ENCODE assay signal across 10 mouse cellular contexts in genomic region chr3:121093509-121093908, GRCm38 (mm10).
DNase-seq lines count a peak whose midpoint lies in the region; ATAC-seq and TF ChIP-seq lines count a peak whose summit lies in the region.
"Had no signal": no experiment of that assay in that cellular context is flagged by ENCODE, and none has a peak within 500 bp of the region (broad histone marks: within the 10 kb centered on the region; RNA-seq: fewer than 3 reads in every experiment).

No protein-coding gene starts in this region.

- no peak overlapping the region for H3K4me2 ChIP-seq in hindbrain, postnatal 0 days (ENCODE audit: low read depth, low read length)
- no peak overlapping the region for H3K4me2 ChIP-seq in midbrain, embryonic 11.5 days
- H3K4me2 ChIP-seq: heart, embryonic 15.5 days had no signal

- H3K27ac ChIP-seq in heart, adult 2 months: no peak overlapping the region
- no peak overlapping the region for H3K27ac ChIP-seq in heart, embryonic 10.5 days
- H3K27ac ChIP-seq in thymus, adult 2 months (ENCODE audit: control insufficient read depth, insufficient read depth, low read length): no peak overlapping the region
- H3K27ac ChIP-seq in hindbrain, postnatal 0 days: no peak overlapping the region
- H3K27ac ChIP-seq in midbrain, embryonic 11.5 days (ENCODE audit: low read depth, low read length): no peak overlapping the region
- H3K27ac ChIP-seq: heart, embryonic 15.5 days had no signal

- DNase-seq in heart, adult 2 months: no peak
- no peak for DNase-seq in heart, embryonic 10.5 days (ENCODE audit: low spot score)
- peak; percentile 25 for DNase-seq in thymus, adult 2 months
- no peak for DNase-seq in thymus, adult 18-20 months
- DNase-seq in cerebellum, postnatal 14 days: peak; percentile 88 to 90
- peak; percentile 80 for DNase-seq in hindbrain, postnatal 0 days (ENCODE audit: low spot score)
- DNase-seq in midbrain, embryonic 11.5 days (ENCODE audit: low spot score, missing footprints): peak; percentile 86
- DNase-seq in c-Kit-positive CD71-positive TER-119-positive erythroid progenitor cells, embryonic 14.5 days (ENCODE audit: low spot score): no peak

- intact Hi-C loops in heart, adult 2 months (cut with DNase I): no loop called here

- no peak overlapping the region for H3K4me3 ChIP-seq in heart, adult 2 months
- no peak overlapping the region for H3K4me3 ChIP-seq in heart, embryonic 10.5 days
- H3K4me3 ChIP-seq in thymus, adult 2 months (ENCODE audit: control insufficient read depth, insufficient read depth, low read length): no peak overlapping the region
- H3K4me3 ChIP-seq in hindbrain, postnatal 0 days (ENCODE audit: low read length): no peak overlapping the region
- no peak overlapping the region for H3K4me3 ChIP-seq in midbrain, embryonic 11.5 days (ENCODE audit: low read depth, low read length)
- H3K4me3 ChIP-seq: heart, embryonic 15.5 days; megakaryocyte, embryonic 14.5 days had no signal

- no peaks in the 10 kb centered on the region for H3K9me3 ChIP-seq in heart, embryonic 10.5 days
- H3K9me3 ChIP-seq in hindbrain, postnatal 0 days (ENCODE audit: low read length): no peaks in the 10 kb centered on the region
- H3K9me3 ChIP-seq in midbrain, embryonic 11.5 days (ENCODE audit: control insufficient read depth, low read length): no peaks in the 10 kb centered on the region
- H3K9me3 ChIP-seq: heart, embryonic 15.5 days; megakaryocyte, embryonic 14.5 days had no signal

- H3K79me2 ChIP-seq in heart, adult 2 months (replicated peaks; ENCODE audit: control insufficient read depth, insufficient read depth, low read length): no peaks in the 10 kb centered on the region

- TF ChIP-seq POLR2A in heart, adult 2 months (IDR thresholded peaks at IDR 0.05; ENCODE audit: insufficient read depth, low read depth, low read length): no peak
- no peak for TF ChIP-seq POLR2A in thymus, adult 2 months (IDR thresholded peaks at IDR 0.05; ENCODE audit: control insufficient read depth, extremely low read depth, insufficient read depth, low read length, poor library complexity)

- TF ChIP-seq CTCF in heart, adult 2 months (IDR thresholded peaks at IDR 0.05): peak; percentile 56
- TF ChIP-seq CTCF in thymus, adult 2 months (IDR thresholded peaks at IDR 0.05; ENCODE audit: borderline replicate concordance, control insufficient read depth, extremely low read depth, insufficient read depth, low read length, poor library complexity): no peak
- TF ChIP-seq CTCF in hindbrain, postnatal 0 days (IDR thresholded peaks at IDR 0.05; ENCODE audit: low read depth): peak; percentile 69

- WGBS in heart, adult 2 months: 35% methylated on average over 6 of the region's 6 CpGs
- WGBS in heart, embryonic 10.5 days: 47% methylated on average over 6 of the region's 6 CpGs
- 29% methylated on average over 6 of the region's 6 CpGs for WGBS in thymus, adult 2 months
- WGBS in hindbrain, postnatal 0 days: 41% methylated on average over 6 of the region's 6 CpGs
- 63% methylated on average over 6 of the region's 6 CpGs for WGBS in midbrain, embryonic 11.5 days

- H3K27me3 ChIP-seq in heart, adult 2 months (ENCODE audit: control insufficient read depth, insufficient read depth, low read length): no peaks in the 10 kb centered on the region
- H3K27me3 ChIP-seq in heart, embryonic 10.5 days (ENCODE audit: insufficient read depth, poor library complexity, severe bottlenecking): no peaks in the 10 kb centered on the region
- H3K27me3 ChIP-seq in thymus, adult 2 months (ENCODE audit: control insufficient read depth, insufficient read depth, low read length): no peaks in the 10 kb centered on the region
- H3K27me3 ChIP-seq in hindbrain, postnatal 0 days (ENCODE audit: insufficient read depth, low read length): no peaks in the 10 kb centered on the region; the same call in 1 of the 2 replicates
- no peaks in the 10 kb centered on the region for H3K27me3 ChIP-seq in midbrain, embryonic 11.5 days (ENCODE audit: control insufficient read depth, insufficient read depth, low read length)
- H3K27me3 ChIP-seq: heart, embryonic 15.5 days; megakaryocyte, embryonic 14.5 days had no signal

- no peak overlapping the region for H3K9ac ChIP-seq in heart, adult 2 months (ENCODE audit: low read depth, low read length)
- no peak overlapping the region for H3K9ac ChIP-seq in hindbrain, postnatal 0 days (replicated peaks; ENCODE audit: low read length)
- no peak overlapping the region for H3K9ac ChIP-seq in midbrain, embryonic 11.5 days (ENCODE audit: low read length)
- H3K9ac ChIP-seq: heart, embryonic 15.5 days had no signal

- peak; percentile 35; the same call in 1 of the 2 replicates for ATAC-seq in hindbrain, postnatal 0 days
- ATAC-seq in midbrain, embryonic 11.5 days (ENCODE audit: low FRiP score): peak; percentile 54

- H3K4me1 ChIP-seq in heart, adult 2 months (ENCODE audit: control insufficient read depth, insufficient read depth, low read length): no peaks in the 10 kb centered on the region
- no peaks in the 10 kb centered on the region for H3K4me1 ChIP-seq in heart, embryonic 10.5 days
- no peaks in the 10 kb centered on the region for H3K4me1 ChIP-seq in thymus, adult 2 months (replicated peaks; ENCODE audit: control insufficient read depth, insufficient read depth, low read length)
- H3K4me1 ChIP-seq in hindbrain, postnatal 0 days (ENCODE audit: insufficient read depth, low read length): no peaks in the 10 kb centered on the region
- H3K4me1 ChIP-seq in midbrain, embryonic 11.5 days (ENCODE audit: control insufficient read depth, insufficient read depth, low read length): no peaks in the 10 kb centered on the region
- H3K4me1 ChIP-seq: heart, embryonic 15.5 days; megakaryocyte, embryonic 14.5 days had no signal

- no peak for TF ChIP-seq EP300 in heart, adult 2 months (IDR thresholded peaks at IDR 0.05; ENCODE audit: insufficient read depth, low read depth, low read length)

- H3K36me3 ChIP-seq in heart, adult 2 months (ENCODE audit: control insufficient read depth, insufficient read depth, low read length): no peaks in the 10 kb centered on the region
- no peaks in the 10 kb centered on the region for H3K36me3 ChIP-seq in heart, embryonic 10.5 days
- H3K36me3 ChIP-seq in thymus, adult 2 months (ENCODE audit: control insufficient read depth, insufficient read depth, low read length): no peaks in the 10 kb centered on the region
- H3K36me3 ChIP-seq in hindbrain, postnatal 0 days (ENCODE audit: insufficient read depth, low read length): no peaks in the 10 kb centered on the region
- H3K36me3 ChIP-seq in midbrain, embryonic 11.5 days (ENCODE audit: control insufficient read depth, insufficient read depth, low read length): no peaks in the 10 kb centered on the region
- H3K36me3 ChIP-seq: heart, embryonic 15.5 days had no signal

Comparison
In these comparisons a context has a peak if more than half of its experiments do, and no peak if none do; other contexts are left out.
1. DNase-seq: peak in thymus, adult 2 months (single experiment), cerebellum, postnatal 14 days (2 of 2), hindbrain, postnatal 0 days (single experiment) and midbrain, embryonic 11.5 days (single experiment); none in heart, adult 2 months (0 of 2), heart, embryonic 10.5 days (single experiment), thymus, adult 18-20 months (0 of 2) and c-Kit-positive CD71-positive TER-119-positive erythroid progenitor cells, embryonic 14.5 days (single experiment).